Mouse (Mus musculus): ENCODE measurements around the gene Acsbg2.

DNA sequence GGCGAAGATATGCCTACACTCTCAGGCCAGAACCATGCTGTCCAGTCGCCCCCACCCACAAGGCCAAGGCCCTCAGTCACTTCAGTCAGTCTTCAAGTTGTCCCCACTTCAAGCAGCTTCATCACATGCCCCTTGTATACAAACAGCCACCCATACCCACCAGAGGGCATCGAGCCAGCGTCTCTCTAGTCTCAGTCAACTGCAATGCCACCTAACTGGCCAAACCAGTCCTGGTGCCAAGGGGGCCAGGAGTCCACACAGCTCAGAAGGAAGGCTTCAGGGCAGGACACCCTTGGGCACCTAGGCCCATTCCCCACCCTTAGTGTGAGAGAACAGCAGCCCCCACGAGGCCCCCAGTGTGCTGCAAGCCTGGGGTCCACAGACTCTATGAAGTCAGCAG is 32.8 kb upstream of the Acsbg2 start:
- TF ChIP-seq GATA1 (IDR thresholded peaks at IDR 0.05; ENCODE audit: low read length) (no peak), TAL1 (IDR thresholded peaks at IDR 0.05; ENCODE audit: low read length) (no peak)
